Mouse (Mus musculus) embryonic facial prominence, embryonic 10.5 days (tissue): ENCODE results near the gene Trim2. TPM values are rescaled to one million over a fixed set of nuclear protein-coding genes. Genes with fewer than 3 reads are reported as not detected.

Source experiments
- DNase-seq: peaks from one replicate; pipeline ENCODE4 v3.0.0-alpha.2; 2017; ENCODE audit warnings: low spot score
- H3K27ac ChIP-seq: fragments of 300-500 bp; sonication (generic); replicated peaks from 2 replicates; pipeline ENCODE4 v1.5.1; 2016; ENCODE audit warnings: mild to moderate bottlenecking
- H3K27me3 ChIP-seq: fragments of 300-500 bp; sonication (generic); replicated peaks from 2 replicates; pipeline ENCODE4 v1.6.1; 2016; ENCODE audit warnings: low read depth, mild to moderate bottlenecking; ENCODE audit not compliant: poor library complexity, severe bottlenecking
- H3K36me3 ChIP-seq: fragments of 300-500 bp; sonication (generic); replicated peaks from 2 replicates; pipeline ENCODE4 v1.6.1; 2016; ENCODE audit warnings: mild to moderate bottlenecking, moderate library complexity
- H3K4me1 ChIP-seq: fragments of 300-500 bp; sonication (generic); 2 replicates; pipeline ENCODE4 v1.6.1; 2016
- H3K4me3 ChIP-seq: fragments of 300-500 bp; sonication (generic); 2 replicates; pipeline ENCODE4 v1.5.1; 2016; ENCODE audit warnings: mild to moderate bottlenecking, moderate library complexity
- H3K9me3 ChIP-seq: fragments of 300-500 bp; sonication (generic); 2 replicates; pipeline ENCODE4 v1.6.1; 2016; ENCODE audit warnings: mild to moderate bottlenecking
- WGBS: fragments of 180-500 bp; shearing (Covaris S2); methylation state at CpG from one replicate; pipeline ENCODE4 v1.1.7; 2016; 5-methylcytosine and 5-hydroxymethylcytosine counted together
- polyA plus RNA-seq: library from polyadenylated mRNA; unstranded; fragments of >200 nt; fragmentation: Nextera tagmentation; extraction: Ambion mirVana; gene quantifications from 2 replicates; pipeline ENCODE4 v1.2.1, GENCODE M21; 2016

The Trim2 gene
- polyA plus RNA-seq, 1 experiment from 2014 or later, result 31.0 TPM

- Histone ChIP-seq H3K27ac (no peak overlapping the region), H3K4me1 (peaks cover 52% of the 10 kb centered on the region), H3K4me3 (no peak overlapping the region), H3K36me3 (no peaks in the 10 kb centered on the region), H3K9me3 (peaks cover 4% of the 10 kb centered on the region; the same call in 1 of the 2 replicates), H3K27me3 (peaks cover 19% of the 10 kb centered on the region)
- 60% methylated on average over 10 of the region's 10 CpGs for WGBS
- DNase-seq, result no peak
Observed at GRCm38 (mm10) chr3:84272293-84273015, 34.2 kb downstream of the Trim2 start.

GRCm38 (mm10) chr3:84271794-84272193, 34.9 kb downstream of the Trim2 start:
- H3K4me1 ChIP-seq, result peaks cover 52% of the 10 kb centered on the region
- no peaks in the 10 kb centered on the region for H3K36me3 ChIP-seq
- DNase-seq, result no peak
- peaks cover 4% of the 10 kb centered on the region; the same call in 1 of the 2 replicates for H3K9me3 ChIP-seq
- 96% methylated on average over 10 of the region's 10 CpGs for WGBS
- peaks cover 24% of the 10 kb centered on the region for H3K27me3 ChIP-seq
- H3K4me3 ChIP-seq, result no peak overlapping the region
- peak overlapping the region; percentile 79 for H3K27ac ChIP-seq

- 57% methylated on average over 6 of the region's 6 CpGs for WGBS
- Histone ChIP-seq H3K4me1 (peaks cover 52% of the 10 kb centered on the region), H3K27me3 (peaks cover 24% of the 10 kb centered on the region), H3K27ac (peak overlapping the region; percentile 79), H3K36me3 (no peaks in the 10 kb centered on the region), H3K4me3 (peak overlapping the region; percentile 48; the same call in 1 of the 2 replicates), H3K9me3 (peaks cover 4% of the 10 kb centered on the region; the same call in 1 of the 2 replicates)
- peak; percentile 17 for DNase-seq
Observed at GRCm38 (mm10) chr3:84271058-84271457, 35.6 kb downstream of the Trim2 start.

- WGBS, result 4% methylated on average over 3 of the region's 3 CpGs
- DNase-seq, result peak; percentile 63
- peaks cover 52% of the 10 kb centered on the region for H3K4me1 ChIP-seq
- H3K36me3 ChIP-seq, result no peaks in the 10 kb centered on the region
- peak overlapping the region; percentile 79 for H3K27ac ChIP-seq
- peak overlapping the region; percentile 48 for H3K4me3 ChIP-seq
- peaks cover 4% of the 10 kb centered on the region; the same call in 1 of the 2 replicates for H3K9me3 ChIP-seq
- peaks cover 25% of the 10 kb centered on the region for H3K27me3 ChIP-seq
Observed at GRCm38 (mm10) chr3:84270624-84270995, 36.1 kb downstream of the Trim2 start.

GRCm38 (mm10) chr3:84269987-84270623, 36.6 kb downstream of the Trim2 start:
- peak; percentile 56 for DNase-seq
- Histone ChIP-seq H3K27ac (peak overlapping the region; percentile 79), H3K4me1 (peaks cover 56% of the 10 kb centered on the region), H3K27me3 (peaks cover 28% of the 10 kb centered on the region), H3K9me3 (peaks cover 4% of the 10 kb centered on the region; the same call in 1 of the 2 replicates), H3K4me3 (peak overlapping the region; percentile 48), H3K36me3 (no peaks in the 10 kb centered on the region)
- 11% methylated on average over 13 of the region's 13 CpGs for WGBS

- no peaks in the 10 kb centered on the region for H3K9me3 ChIP-seq
- 64% methylated on average over 3 of the region's 3 CpGs for WGBS
- peaks cover 45% of the 10 kb centered on the region for H3K27me3 ChIP-seq
- no peaks in the 10 kb centered on the region for H3K36me3 ChIP-seq
- no peak overlapping the region for H3K27ac ChIP-seq
- peaks cover 66% of the 10 kb centered on the region for H3K4me1 ChIP-seq
- DNase-seq, result peak; percentile 30
- no peak overlapping the region for H3K4me3 ChIP-seq
Observed at GRCm38 (mm10) chr3:84268434-84268833, 38.2 kb downstream of the Trim2 start.

GRCm38 (mm10) chr3:84266391-84266931, 40.2 kb downstream of the Trim2 start:
- H3K36me3 ChIP-seq, result no peaks in the 10 kb centered on the region
- peaks cover 57% of the 10 kb centered on the region for H3K27me3 ChIP-seq
- WGBS, result 64% methylated on average over 3 of the region's 3 CpGs
- no peak for DNase-seq
- no peak overlapping the region for H3K27ac ChIP-seq
- no peak overlapping the region for H3K4me3 ChIP-seq
- H3K9me3 ChIP-seq, result no peaks in the 10 kb centered on the region
- peaks cover 57% of the 10 kb centered on the region for H3K4me1 ChIP-seq

GRCm38 (mm10) chr3:84265084-84265483, 41.6 kb downstream of the Trim2 start:
- Histone ChIP-seq H3K36me3 (no peaks in the 10 kb centered on the region), H3K27me3 (peaks cover 69% of the 10 kb centered on the region), H3K9me3 (no peaks in the 10 kb centered on the region), H3K4me3 (no peak overlapping the region), H3K27ac (no peak overlapping the region), H3K4me1 (peaks cover 57% of the 10 kb centered on the region)
- DNase-seq, result no peak
- WGBS, result 71% methylated on average over 1 of the region's 1 CpGs

GRCm38 (mm10) chr3:84264395-84264794, 42.3 kb downstream of the Trim2 start:
- Histone ChIP-seq H3K4me1 (peaks cover 55% of the 10 kb centered on the region), H3K4me3 (no peak overlapping the region), H3K27ac (no peak overlapping the region), H3K36me3 (no peaks in the 10 kb centered on the region), H3K9me3 (no peaks in the 10 kb centered on the region), H3K27me3 (peaks cover 65% of the 10 kb centered on the region)
- DNase-seq, result no peak
- WGBS, result 68% methylated on average over 2 of the region's 2 CpGs

GRCm38 (mm10) chr3:84262804-84263203, 43.9 kb downstream of the Trim2 start:
- 88% methylated on average over 3 of the region's 3 CpGs for WGBS
- no peaks in the 10 kb centered on the region for H3K9me3 ChIP-seq
- H3K4me1 ChIP-seq, result peaks cover 59% of the 10 kb centered on the region
- no peak for DNase-seq
- H3K4me3 ChIP-seq, result no peak overlapping the region
- H3K36me3 ChIP-seq, result no peaks in the 10 kb centered on the region
- H3K27ac ChIP-seq, result no peak overlapping the region
- H3K27me3 ChIP-seq, result peaks cover 60% of the 10 kb centered on the region

- Histone ChIP-seq H3K4me3 (no peak overlapping the region), H3K27ac (no peak overlapping the region), H3K36me3 (no peaks in the 10 kb centered on the region), H3K27me3 (peaks cover 62% of the 10 kb centered on the region), H3K4me1 (peaks cover 61% of the 10 kb centered on the region), H3K9me3 (no peaks in the 10 kb centered on the region)
- 90% methylated on average over 6 of the region's 6 CpGs for WGBS
- DNase-seq, result no peak
Observed at GRCm38 (mm10) chr3:84261863-84262262, 44.8 kb downstream of the Trim2 start.

- H3K27ac ChIP-seq, result no peak overlapping the region
- 11% methylated on average over 7 of the region's 7 CpGs for WGBS
- peak; percentile 46 for DNase-seq
- no peaks in the 10 kb centered on the region for H3K9me3 ChIP-seq
- H3K4me1 ChIP-seq, result peaks cover 61% of the 10 kb centered on the region
- H3K36me3 ChIP-seq, result no peaks in the 10 kb centered on the region
- peaks cover 67% of the 10 kb centered on the region for H3K27me3 ChIP-seq
- no peak overlapping the region for H3K4me3 ChIP-seq
Observed at GRCm38 (mm10) chr3:84260837-84261236, 45.8 kb downstream of the Trim2 start.
